Mouse (Mus musculus): Measurements from ENCODE around the gene Arl4a.
A peak's percentile ranks its signal among the peaks of the same experiment; 100 is the strongest.

Arl4a gene

DNA sequence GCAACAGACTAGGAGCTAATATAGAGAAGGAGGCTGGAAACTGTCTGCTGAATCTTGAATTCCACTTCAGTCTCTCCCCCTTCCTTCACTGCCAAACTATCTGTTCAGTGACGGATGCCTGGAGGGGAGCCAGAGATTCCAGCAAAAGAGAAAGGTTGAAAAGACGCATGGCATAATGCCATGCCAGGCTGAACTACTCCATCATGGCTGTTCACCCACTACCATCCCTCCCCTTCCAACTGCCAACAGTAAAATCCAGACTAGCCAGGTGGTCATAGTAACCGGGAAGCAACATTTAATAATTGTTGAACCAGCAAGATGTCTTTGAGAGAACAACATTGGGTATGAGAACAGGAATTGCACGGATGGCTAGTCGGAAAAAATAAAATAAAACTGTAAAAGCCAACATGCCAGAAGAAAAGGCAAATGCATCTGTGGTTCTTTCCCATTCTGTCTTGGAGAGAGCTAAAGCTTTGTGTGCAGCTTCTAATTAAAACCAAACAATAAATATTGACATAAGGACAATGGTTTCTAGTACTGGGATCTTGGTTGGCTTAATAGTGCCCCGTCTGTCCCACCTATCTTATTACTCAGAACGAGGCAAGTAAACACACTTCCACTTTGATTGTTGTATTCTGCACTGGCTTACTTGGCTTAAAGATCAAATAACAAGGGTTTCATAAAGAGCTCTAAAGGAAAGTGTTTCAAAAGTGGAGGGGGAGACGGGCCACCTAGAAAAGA, 79.7 kb downstream of the Arl4a start:
- DNase-seq (ENCODE audit: low spot score in 2 of 2) = no peak

DNA sequence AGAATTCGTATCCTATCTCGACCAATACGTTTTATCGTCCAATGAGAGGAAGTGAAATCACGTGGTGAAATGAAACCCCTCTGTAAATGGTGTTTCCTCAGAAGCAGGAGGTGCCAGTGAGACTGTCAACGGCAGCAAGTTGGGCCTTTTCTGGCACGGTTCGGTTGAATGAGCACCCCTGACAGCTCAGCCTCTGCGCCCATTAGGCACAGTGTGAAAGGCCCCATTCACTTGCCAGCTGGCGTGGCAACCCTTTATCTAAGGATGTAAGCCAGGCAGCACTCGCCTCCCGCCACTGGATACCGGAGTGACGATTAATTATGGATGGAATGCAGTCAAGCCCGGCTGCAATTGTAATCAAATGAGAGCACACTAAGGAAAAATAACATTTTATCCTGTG, 81.4 kb downstream of the Arl4a start:
- peak in 1 of 2 experiments; percentile 71 for DNase-seq (ENCODE audit: low spot score in 2 of 2)
